Mouse (Mus musculus) heart, adult 18-20 months (tissue): Measurements from ENCODE around the gene Wfikkn2. TPM values are rescaled to one million over a fixed set of nuclear protein-coding genes. Genes with fewer than 3 reads are reported as not detected.
A peak's percentile ranks its signal among the peaks of the same experiment; 100 is the strongest.
"Not testable (repeated sequence)": the region's sequence is repeated elsewhere in the genome, so short reads cannot be mapped to it uniquely, and the experiment has no call there.

Experiments used
- DNase-seq, 2 experiments: peaks; one replicate each; pipeline ENCODE4 v3.0.0; 2021 to 2022; ENCODE audit warnings: mixed read lengths in 1 of 2
- long read RNA-seq, 2 experiments: library from polyadenylated mRNA; stranded (forward); transcript quantifications; one replicate each; pipeline ENCODE4 v2.0.0; 2021
- total RNA-seq, 2 experiments: library from RNA; stranded (reverse); gene quantifications; 2 replicates each; pipeline ENCODE4 v1.2.3; 2021

Gene Wfikkn2
- total RNA-seq: 1 to 10 TPM; 5.8 to 6.6 TPM
- long read RNA-seq, experiment 1, partial matches to known transcripts: 0 of 1 reads
- long read RNA-seq, experiment 1, other reads (novel, unspliced or antisense): 1 of 1 reads
- long read RNA-seq, experiment 2, partial matches to known transcripts: 0 of 1 reads
- long read RNA-seq, experiment 2, other reads (novel, unspliced or antisense): 1 of 1 reads

DNA sequence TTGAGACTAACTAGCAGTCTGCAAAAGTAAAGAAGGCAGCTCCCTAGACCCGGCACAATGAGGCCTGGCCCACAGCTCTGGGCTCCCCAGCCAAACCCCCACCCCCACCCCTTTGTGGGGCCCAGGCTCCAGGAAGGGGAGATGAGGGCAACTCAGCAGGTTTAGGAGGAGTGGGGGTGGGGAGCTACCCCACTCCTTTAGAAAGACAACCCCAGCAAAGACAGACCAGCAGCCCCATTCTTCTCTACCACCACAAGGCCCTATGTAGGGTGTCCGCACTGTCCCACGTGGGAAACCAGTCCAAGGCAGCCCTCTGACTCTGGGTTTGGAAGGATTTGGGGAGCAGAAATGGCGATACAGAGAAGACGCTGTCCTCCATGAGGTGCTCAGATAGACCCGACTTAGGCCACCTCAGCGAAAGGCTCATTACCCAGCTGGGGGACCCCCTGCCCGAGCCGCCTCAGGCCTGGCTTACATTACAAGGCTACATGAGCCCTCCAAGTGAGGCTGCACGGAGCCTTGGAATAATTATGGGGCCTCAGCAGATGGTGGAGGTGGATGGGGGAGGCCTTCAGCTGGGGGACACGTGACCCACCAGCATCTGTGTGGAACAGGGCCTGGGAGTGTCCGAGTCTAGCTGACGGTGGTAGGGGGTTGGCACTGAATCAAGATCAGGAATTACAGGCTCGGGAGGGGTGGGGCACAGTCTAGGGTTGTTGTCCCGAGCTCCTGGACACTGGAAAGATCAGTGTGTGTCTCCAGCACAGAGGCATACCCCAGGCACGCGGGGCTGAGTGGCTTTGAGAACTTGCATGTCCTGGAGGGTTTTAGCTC, at the start of gene Wfikkn2:
Gene Wfikkn2, minus strand, starts transcription at position 51 of the 834 bp plus-strand sequence.
- DNase-seq: no peak

DNA sequence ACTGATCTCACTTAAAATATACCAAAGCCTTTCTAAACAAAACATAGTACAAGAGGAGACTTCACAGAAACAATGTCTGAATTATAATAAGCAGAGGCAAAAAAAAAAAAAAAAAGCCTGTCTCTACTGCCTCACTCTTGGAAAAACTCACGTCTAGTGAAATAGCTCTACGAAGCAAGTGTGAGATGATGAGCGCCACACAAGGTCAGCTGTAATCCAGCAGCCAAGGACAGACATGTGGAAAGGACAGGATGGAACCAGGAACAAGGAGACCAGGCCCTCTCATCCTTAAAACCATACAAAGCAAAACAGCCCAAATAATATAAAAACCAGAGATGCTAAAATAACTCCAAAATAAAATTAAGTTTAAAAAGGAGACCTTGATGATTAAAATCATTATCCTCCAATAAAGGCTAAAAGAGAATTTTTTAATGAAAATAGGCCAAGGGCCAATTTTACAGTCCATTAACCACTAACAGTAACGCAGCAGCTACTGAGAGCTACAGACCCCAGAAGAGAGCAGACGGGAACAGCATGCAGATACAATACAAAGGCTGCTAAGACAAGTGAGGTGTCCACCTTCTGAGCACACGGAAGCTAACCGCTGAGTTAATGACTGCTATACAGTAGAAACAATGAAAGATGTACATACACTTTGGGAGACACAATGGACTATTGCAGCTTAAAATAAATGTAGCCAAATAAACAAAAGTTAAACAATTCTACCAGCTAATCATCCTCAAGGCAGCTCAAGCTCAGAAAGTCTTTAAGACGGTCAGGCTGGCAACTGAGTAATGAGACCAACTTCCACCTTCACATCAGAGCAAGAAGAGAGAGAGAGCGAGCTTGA, 49.4 kb upstream of the Wfikkn2 start:
- DNase-seq: no peak

DNA sequence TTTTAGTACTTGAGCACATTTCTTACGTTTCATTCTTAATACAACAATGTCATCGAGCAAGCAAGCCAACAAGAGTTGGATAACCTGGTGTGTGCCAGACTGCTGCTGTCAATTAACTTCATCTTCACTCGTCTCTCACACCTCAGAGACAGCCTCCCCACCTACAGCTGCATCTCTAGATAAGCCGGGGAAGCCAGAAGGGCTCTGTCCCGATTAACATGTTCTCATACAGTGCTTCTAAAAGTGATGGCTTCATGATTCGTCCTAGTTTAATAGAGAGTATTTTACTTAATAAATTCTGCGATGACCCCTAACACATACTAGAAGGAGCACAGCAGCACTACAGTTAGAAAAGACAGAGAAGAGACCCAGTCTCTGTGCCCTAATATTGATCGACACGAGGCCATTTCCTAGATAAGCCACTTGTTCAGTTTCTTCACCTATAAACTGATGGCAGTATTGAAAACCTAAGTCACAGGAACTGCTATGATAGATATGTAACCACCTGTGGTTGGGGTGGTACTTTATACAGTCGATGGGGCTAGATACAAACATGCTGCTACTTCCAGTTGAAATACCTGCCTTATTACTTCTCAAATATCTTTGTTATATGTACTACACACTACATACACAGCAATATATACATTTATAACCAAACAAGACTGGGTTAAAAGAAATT, 44.4 kb upstream of the Wfikkn2 start:
- DNase-seq: no peak

DNA sequence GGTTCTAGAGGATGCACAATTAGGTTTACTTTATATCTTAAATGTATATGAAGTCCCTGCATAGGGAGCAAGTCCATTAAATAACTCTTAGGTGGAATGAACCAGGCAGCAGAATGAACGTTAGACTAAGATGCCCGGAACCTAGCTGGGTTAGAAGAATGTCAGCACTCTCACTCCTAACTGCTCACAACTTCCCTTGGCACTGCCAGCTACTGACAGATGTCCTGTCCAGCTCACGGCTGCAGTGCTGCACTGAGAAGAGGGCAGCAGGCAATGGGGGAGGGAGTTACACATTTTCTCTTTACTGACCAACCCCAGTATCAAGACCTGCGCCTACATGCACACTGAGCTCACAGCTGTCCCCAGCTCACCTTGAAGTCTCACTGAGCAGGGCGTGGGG, 41.3 kb upstream of the Wfikkn2 start:
- no peak for DNase-seq

DNA sequence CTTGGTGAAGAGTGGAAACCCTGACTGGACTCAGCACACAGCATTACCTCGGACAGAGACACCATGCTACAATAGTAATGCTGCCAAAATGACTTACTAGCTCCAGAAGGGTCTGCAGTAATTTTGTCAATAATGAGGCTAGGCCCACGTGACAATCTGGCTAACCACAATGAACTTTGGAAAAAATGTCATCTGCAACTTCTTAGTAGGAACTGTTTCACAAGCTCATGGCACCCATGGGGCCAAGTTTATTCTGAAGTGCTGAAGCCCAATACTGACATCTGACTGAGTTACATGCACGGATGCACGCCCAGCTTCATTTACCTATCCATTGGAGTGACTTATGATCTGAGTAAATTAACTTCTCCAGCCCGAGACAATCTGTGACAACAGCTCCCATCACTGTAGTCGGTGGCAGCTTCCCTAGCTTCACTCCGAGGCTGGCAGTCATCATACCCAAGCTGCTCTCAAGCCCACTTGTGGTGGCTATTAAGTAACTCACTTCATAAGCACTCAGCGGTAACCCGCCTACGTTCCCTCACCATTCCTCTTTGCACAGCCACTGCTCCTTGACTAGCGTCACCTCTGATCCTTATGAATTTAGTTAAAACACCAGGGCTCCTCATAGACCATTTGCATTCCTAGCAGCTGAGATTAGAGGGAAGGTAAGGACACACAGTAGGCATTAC, 40.2 kb upstream of the Wfikkn2 start:
- DNase-seq: no peak

DNA sequence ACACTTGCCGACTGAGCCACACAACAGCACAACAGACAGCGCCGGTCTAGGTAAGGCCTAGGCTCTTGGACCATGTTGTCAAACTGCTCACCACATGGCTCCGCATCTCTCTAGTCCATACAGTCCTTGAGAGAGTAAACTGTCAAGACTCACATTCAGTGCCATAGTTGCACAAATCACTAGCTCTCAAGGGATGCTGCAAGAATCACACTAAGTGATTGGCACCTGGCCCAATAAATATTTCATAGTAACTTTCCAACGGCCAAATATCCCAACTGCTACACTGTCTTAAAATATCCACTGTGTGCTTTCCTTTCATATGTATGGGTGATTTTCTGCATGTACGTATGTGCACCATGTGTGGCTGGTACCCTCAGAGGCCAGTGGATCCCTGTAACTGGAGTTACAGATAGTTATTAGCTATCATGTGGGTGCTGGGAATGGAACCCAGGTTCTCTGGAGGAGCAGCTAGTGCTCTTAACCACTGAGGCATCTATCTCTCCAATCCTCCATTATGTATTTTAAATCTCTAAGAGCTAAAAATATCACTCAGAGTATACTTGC, 37.8 kb upstream of the Wfikkn2 start:
- DNase-seq: no peak

DNA sequence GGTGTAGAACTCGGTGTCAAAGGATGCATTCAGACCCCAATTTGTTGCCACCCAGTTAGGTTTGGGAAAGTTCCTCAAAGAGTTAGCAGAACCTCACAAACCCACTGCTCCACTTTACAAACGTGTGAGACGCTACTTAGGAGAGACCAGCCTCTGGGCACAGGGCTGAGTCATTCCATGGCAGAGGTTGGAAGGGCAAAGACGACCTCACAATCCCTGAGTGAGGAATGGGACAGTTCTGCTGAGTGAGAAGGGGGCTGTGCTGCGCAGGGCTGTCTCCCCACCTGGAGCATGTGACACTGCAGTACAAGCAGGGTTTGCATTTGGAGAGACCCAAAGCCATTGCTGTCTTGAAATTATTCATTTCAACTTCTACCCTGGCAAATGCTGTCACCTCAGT, 36.5 kb upstream of the Wfikkn2 start:
- no peak for DNase-seq

DNA sequence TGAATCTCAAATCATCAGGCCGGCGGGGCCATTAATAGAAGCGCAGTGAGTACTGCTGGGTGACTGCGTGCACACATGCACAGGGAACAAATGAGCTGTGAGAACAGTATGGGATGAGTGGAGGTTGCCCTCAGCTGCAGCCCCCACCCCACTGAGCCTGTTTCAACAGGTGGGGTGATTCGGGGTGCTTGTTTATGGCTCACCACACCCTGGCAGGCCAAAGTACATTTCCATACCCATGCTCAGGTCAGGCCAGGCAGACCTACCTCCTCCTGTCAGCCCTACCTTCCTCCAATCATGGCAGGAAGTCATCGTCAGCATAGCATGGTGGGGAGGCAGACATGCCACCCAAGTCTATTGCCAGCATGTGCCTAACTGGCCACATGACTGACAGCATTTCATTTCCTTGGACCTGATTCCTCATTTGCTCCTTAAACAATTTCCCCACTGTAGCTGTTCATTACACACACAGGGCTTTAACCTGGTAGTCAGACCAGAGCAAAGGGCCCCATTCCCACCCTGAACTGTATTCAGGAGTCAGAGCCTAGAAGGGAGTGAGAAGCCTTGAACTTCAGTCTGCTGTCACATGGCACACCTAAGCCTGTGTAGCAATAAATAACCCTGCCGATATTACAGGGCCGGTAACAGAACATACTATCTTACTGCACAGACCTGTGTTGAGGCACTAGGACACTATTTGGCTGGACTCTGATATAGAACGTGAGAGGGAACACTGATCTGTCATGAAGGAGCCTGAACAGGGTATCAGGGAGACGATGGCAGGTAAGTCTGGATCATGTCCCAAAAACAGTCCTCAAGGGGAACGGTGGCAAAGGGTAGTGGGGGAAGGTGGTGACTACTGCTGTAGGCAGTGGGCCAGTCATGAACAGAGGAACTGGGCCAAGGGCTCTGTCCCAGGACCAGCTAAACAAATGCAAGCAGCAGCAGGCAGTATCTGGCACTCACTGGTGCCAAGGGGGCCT, 35.7 kb upstream of the Wfikkn2 start, which contains the start of gene Gm21885:
Gene Gm21885, plus strand, starts transcription at position 675 of the 983 bp plus-strand sequence.
- DNase-seq: peak; percentile 45 to 67

DNA sequence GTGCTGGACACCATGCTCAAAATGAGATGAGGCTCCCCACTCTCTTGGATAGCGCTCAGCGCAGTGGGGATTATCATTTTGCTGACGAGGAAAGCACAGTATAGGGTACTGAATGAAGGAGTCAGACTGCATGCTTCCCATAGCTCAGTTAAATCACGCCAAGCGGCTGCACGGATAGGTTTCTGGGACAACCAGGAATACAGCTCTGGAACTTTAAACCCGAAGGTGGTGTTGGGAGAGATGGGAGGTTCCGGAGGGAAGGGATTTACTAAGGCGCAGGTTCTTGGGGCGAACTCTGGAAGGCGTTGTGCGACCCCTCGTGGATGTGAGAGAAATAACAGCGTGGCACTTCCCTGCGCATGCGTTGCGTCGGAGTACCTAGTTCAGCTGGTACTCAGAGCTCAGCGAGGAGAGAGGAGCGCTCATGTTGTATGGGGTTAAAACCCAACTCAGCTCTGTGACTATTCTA, 31.1 kb upstream of the Wfikkn2 start:
- DNase-seq: peak; percentile 91 to 96

DNA sequence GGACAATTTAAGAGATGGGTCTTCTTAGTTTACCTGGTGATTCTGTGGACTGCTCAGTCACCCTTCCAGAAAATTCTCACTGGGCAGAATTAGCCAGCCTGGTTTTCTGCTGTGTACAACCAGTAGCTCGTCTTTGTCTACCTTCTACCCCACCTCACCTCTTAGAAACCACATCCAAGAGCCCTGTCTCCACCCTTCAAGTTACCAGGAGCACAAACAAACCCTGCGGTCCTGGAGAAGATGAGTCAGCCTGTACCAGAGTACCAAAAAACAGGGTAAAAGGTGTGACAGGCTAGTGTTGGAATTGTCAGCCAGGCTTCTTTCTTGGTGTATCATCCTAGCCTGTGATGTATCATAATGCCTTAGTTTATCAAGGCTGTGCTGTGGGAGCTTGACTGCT, 29.9 kb upstream of the Wfikkn2 start:
- no peak for DNase-seq

DNA sequence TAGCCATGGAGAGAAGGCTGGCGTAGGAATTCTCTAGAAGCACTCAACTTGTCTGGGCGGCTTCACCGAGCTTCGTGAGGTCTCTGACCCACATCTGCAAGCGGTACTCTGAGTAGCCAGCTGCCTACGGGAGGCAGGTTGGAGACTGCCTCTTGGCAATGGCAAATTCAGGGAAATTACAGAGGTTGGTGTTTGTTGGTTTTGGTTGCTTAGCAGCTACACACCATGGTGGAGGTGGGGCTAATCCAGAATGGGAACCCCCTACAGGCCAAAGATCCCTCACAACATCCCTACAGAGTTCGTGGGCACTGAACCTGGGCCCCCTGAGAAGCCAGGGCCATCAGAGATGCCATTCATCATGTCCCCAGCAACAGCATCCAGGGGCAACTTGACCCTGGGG, 29.4 kb upstream of the Wfikkn2 start:
- no peak for DNase-seq

DNA sequence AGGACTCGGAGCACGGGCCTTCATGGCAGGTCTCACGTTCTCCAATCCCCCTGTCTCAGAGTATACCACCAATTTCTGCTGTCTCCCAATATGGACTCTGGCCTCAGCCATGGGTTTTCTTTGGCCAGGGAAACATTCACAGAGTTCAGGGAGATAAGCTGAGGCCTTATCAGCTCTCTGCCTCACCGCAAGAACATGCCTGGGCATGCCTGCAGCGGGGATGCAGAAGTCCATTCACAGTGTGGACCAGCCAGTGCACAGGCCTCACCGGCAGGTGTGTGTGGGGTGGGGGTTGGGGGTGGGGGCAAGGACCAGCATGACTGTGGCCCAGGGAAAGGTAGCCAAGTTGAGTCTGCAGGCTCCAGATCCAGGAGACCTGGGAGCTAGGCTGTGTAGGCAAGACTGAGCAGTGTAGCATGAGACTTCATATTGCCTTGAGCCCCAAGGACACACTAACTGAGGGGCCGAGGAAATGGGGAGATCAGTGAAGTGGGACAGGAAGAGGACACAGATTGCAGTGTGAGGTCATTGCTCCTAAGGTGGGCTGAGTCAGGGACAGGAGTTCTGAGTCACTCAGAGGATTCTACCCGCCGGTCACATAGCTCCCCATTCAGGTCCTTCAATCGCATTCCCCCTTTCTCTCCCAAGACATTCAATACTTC, 28.5 kb upstream of the Wfikkn2 start:
- no peak for DNase-seq

DNA sequence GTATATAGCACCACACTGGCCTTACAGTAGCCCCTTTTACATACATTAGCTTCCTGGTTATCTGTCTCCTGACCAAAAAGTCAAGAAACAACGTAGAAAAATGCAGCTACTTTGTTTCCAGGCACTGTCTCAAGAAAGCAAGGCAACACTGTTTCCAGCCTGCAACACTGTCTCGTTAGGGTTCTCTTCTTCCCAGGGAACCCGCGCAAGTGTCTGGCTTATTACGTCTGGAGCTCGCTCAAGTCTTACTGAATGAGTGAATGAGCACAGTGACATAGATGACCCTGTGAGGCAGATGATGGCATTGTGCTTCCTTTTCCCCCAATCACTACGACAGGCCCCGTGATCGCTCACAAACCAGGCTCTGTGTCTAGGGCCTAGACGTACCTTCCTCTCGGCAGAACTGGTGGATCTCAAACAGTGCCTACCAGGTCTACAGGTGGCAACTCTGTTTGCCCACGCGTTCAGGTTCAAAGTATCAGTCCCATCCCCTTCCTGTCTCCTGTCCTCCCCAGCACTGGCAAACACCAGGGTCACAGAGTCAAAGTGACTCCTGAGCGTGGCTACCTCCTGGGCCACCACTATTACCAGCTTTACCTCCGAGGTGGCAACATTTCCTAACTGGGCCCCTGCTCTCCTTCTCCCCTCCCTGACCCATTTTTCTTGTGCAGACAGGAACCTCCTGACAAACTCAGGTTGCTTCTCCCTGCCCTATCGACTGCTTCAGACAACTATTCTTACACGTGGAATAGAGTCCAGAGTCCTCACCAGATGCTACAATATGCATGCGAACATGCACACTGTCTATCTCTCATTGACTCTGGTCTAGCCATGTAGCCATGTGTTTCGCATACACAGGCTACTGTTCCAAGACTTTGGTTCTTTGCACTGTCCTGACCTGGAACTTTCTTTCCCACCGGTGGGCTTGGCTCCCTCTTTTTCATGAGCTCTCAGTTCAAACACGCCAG, 27.4 kb upstream of the Wfikkn2 start:
- DNase-seq: no peak

DNA sequence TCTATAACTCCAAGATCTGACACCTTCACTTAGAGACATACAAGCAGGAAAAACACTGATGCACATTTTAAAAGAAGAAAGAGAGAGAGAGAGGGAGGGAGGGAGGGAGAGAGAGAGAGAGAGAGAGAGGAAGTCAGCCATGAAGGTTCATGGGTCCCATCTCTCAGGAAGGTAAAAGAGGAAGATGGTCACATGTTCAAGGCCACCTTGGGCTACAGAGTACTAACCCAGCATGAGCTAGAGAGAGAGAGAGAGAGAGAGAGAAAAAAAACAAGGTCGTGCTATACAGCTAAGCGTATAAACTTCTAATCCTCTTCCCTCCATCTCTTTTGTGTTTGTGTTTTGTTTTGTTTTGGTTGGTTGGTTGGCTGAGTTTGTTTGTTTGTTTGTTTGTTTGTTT, 25.2 kb upstream of the Wfikkn2 start:
- DNase-seq: no peak

DNA sequence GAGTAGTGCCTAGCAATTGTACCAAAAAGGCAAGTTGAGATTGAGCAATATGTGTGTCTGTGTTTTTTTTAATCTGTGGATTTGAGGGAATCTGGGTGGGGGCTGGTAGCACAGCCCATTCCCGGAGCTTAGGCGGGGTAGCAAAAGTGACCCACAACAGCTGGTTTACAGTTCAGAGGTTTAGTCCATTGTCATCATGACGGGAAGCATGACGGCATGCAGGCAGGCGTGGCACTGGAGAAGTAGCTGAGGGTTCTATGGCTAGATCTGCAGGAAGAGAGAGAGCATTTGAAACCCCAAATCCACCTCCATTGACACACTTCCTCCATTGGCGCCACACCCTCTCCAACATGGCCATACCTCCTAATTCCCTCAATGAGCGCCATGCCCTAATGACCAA, 24.1 kb upstream of the Wfikkn2 start:
- peak in 1 of 2 experiments; percentile 35 for DNase-seq

DNA sequence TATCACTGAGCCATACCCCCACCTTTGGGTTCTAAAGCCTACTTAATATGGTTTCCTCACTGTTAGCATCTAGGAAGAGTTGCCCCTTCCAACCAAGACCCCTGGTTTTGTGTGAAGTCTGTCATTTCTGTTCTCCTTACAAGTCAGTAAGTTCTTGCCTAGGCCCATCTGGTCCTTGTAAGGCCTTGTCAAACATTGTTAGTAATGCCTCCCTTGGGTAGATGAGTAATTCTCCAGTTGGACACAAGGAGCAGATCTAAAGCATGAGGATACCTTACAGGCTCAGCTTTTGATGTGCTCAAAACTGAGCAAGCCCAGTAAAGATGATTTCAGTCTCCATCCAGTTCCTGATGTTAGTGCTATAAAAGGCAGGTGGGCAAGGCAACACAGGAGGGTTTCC, 23.0 kb upstream of the Wfikkn2 start:
- DNase-seq: no peak

DNA sequence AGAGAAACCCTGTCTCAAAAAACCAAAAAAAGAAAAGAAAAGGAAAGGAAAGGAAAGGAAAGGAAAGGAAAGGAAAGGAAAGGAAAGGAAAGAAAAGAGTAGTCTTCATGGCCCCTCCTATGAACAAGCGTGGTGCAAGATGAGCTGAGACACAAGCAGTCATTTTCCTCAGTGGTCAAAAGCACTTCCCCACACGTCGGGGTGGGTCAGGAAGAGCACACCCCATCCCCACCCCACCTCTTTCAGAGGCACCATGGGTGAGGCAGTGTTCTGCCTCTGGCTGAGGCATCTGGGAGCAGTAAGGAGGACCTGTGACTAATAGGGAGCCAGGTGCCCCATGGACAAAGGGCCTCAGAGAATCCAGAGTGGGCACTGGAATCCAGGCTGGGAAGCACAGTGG, 20.4 kb upstream of the Wfikkn2 start:
- DNase-seq: not testable (repeated sequence)
